Mouse (Mus musculus): Measurements from ENCODE around the gene Zfp131. TPM values are rescaled to one million over a fixed set of nuclear protein-coding genes. Genes with fewer than 3 reads are reported as not detected.
"Not testable (repeated sequence)": the region's sequence is repeated elsewhere in the genome, so short reads cannot be mapped to it uniquely, and the experiment has no call there.

Zfp131 gene
- 4.7 and 5.5 TPM in 2 replicates for polyA plus RNA-seq (2012; rRNA removed)

DNA sequence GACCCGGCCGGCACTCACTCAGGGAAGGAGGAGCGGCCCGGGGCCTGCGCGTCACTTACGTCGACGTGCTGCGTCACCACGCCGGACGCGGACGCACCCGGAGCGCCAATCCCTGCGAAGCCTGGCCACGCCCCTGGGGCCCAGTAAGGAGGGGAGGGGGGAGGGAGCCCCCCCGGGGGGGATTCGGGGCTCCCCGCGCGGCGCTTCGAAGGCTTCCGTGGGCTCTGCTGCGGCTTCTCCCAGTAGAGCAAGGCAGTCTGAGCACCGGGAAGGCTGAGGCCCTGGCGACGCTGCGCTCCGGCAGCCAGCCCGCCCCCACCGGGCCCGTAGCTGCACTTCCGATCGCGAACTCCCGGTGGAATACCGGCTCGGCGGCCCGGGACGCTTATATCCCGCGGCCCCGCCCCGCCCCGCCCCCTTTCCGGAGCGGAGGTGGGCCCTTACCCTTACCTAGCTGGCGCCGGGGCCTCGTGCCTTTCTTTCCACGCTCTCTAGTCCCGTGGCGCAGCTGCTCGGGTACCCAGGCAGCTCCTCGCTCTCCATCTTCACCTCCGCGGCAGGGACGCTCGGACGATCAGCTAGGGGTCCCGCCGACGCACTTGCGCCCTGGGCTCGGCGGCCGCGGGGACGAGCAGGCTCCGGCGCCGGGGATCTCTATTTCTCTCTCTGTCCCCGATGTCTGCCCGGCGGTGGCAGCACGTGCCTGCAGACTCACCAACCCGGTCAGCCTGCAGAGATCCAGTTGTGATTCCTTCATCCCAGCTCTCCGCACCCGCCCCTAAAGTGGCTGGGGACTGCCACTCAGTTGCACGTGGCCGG, at the start of gene Zfp131:
TSS of gene Zfp131 (minus strand) at position 129 of the 819 bp plus-strand sequence.
- H3K36me3 ChIP-seq (ENCODE audit: control insufficient read depth, insufficient read depth, low read length), result no peaks in the 10 kb centered on the region
- peak; percentile 97 for DNase-seq
- H3K27ac ChIP-seq (ENCODE audit: insufficient read depth, low read depth, low read length), result peak within 1 kb of the TSS; percentile 98
- H3K4me1 ChIP-seq (ENCODE audit: control insufficient read depth, insufficient read depth, low read length), result peaks cover 4% of the 10 kb centered on the region; the same call in 1 of the 2 replicates
- H3K27me3 ChIP-seq (replicated peaks; ENCODE audit: control insufficient read depth, insufficient read depth, low read length), result no peaks in the 10 kb centered on the region
- under 1% methylated on average over 84 of the region's 86 CpGs for WGBS
- peak within 1 kb of the TSS; percentile 95 for H3K4me3 ChIP-seq (ENCODE audit: insufficient read depth, low read depth, low read length)
- TF ChIP-seq POLR2A (IDR thresholded peaks at IDR 0.05; ENCODE audit: low read depth, low read length) (peak; percentile 29), CTCF (conservative IDR thresholded peaks at IDR 0.05; ENCODE audit: insufficient read depth, insufficient read length, low read depth, low read length) (no peak)

DNA sequence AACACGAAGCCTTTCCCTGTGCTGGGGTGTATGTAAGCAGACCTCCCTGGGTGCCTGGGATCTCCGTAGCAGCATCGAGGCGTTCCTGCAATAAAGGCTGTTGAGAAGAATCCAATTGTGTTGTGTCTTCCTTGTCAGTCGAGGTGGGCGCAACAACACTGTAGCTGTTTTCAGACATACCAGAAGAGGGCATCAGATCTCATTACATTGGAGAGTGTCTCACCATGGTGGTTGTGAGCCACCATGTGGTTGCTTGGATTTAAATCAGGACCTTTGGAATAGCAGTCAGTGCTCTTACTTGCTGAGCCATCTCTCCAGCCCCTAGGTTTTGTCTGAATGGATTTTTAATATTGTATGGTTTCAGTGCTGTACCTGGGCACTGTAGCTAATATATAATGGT, 49.3 kb upstream of the Zfp131 start:
- not testable (repeated sequence) for H3K27me3 ChIP-seq (replicated peaks; ENCODE audit: control insufficient read depth, insufficient read depth, low read length); DNase-seq; H3K27ac ChIP-seq (ENCODE audit: insufficient read depth, low read depth, low read length); H3K36me3 ChIP-seq (ENCODE audit: control insufficient read depth, insufficient read depth, low read length); H3K4me3 ChIP-seq (ENCODE audit: insufficient read depth, low read depth, low read length); H3K4me1 ChIP-seq (ENCODE audit: control insufficient read depth, insufficient read depth, low read length)
- 22% methylated on average over 6 of the region's 6 CpGs for WGBS

DNA sequence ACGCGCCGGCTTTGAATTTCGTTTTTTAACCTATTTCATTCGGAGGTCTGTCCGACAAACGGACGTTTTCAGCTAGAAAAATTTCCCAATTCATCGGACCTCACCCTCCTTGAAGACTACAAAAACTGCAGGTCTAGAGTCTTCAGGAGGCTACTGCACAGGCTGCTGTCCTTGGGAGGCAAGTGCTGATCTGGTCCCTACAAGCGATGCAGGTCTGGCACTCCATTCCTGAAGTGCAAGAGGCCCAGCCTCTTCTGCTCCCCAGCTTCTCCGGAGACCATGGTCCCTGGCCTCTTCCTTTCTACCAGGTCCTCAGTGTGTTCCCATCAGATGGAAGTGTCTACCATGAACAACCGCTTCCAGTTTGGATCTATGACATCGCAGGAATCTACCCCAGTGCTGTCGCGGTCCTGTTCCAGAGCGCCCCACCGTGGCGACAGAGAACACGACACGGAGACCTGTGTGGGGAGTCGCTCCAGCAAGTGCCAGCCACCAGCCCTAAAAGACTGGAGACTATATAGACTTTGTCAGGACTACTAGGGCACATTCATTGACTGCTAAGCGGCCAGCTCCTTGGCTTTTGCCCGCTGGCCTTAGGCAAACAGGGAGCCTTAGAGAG, 47.1 kb upstream of the Zfp131 start:
- H3K4me3 ChIP-seq (ENCODE audit: insufficient read depth, low read depth, low read length); H3K36me3 ChIP-seq (ENCODE audit: control insufficient read depth, insufficient read depth, low read length); H3K27ac ChIP-seq (ENCODE audit: insufficient read depth, low read depth, low read length); H3K27me3 ChIP-seq (replicated peaks; ENCODE audit: control insufficient read depth, insufficient read depth, low read length); H3K4me1 ChIP-seq (ENCODE audit: control insufficient read depth, insufficient read depth, low read length): not testable (repeated sequence)
- DNase-seq, result peak; percentile 10
- 5% methylated on average over 14 of the region's 23 CpGs for WGBS

DNA sequence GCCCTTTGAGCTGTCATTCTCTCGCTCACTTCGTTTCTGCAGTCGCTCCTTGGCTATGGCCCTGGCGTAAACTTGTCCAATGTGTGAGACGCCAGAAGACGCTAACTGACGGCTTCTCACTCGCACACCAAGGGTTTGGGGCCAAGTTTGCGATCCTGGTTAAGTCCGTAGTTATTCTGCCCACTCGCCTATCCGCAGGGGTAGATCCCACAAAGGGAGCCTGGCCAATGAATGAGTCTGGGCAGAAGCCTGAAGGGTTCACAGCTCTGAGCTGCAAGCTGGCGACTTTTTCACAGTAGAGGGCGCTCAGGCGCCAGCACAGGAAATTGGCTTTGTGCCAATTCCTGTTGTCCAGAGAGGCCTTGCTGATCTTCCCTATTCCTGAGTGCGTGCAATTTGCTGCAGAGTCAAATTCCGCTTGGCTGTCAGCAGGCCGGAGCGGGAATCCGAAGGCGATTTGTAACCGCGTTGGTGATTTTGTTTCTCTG, 45.7 kb upstream of the Zfp131 start:
- H3K4me1 ChIP-seq (ENCODE audit: control insufficient read depth, insufficient read depth, low read length); H3K36me3 ChIP-seq (ENCODE audit: control insufficient read depth, insufficient read depth, low read length); H3K27me3 ChIP-seq (replicated peaks; ENCODE audit: control insufficient read depth, insufficient read depth, low read length); H3K27ac ChIP-seq (ENCODE audit: insufficient read depth, low read depth, low read length): not testable (repeated sequence)
- peak; percentile 33; the same call in 1 of the 2 replicates for TF ChIP-seq CTCF (conservative IDR thresholded peaks at IDR 0.05; ENCODE audit: insufficient read depth, insufficient read length, low read depth, low read length)
- peak; percentile 30 for DNase-seq
- H3K4me3 ChIP-seq (ENCODE audit: insufficient read depth, low read depth, low read length), result peak overlapping the region; percentile 41; the same call in 1 of the 2 replicates
- WGBS, result 9% methylated on average over 23 of the region's 23 CpGs

DNA sequence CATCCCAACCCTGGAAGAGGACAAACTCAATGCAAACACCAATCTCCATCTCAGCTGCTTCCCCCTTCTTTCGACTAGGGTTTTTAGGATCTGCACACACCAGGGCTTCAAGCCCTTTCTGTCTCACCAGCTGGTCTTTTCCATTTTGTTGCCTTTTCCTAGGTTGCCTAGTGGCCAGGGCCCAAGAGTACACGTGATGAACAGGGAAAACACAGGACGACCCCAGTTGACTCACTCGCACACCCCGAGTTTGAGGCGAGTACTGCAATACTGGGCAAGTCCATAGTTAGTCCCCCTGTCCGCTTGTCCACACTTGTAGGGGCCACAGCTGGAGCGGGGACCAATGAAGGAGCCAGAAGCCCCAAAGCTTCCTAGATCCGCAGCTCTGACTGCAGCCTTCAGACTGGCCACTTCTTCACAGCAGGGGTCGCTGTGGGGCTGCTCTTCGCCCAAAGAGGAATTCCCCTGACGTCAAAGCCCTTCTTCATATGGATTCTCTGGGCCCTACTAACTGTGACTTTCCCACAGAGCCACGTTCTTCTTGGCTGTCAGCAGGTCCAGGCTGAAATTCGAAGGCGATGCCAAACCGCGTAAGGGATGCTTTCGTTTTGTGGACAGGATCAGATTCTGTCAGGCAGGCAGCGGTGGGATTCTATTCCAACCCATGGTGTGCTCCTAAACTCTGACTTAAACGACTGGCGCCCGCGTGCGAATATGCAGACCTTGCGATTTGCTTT, 44.8 kb upstream of the Zfp131 start, which contains the start of gene D13Ertd608e:
TSS of gene D13Ertd608e (plus strand) at position 687 of the 737 bp plus-strand sequence.
- WGBS, result 11% methylated on average over 18 of the region's 25 CpGs
- DNase-seq, result peak; percentile 20
- not testable (repeated sequence) for H3K36me3 ChIP-seq (ENCODE audit: control insufficient read depth, insufficient read depth, low read length); H3K4me1 ChIP-seq (ENCODE audit: control insufficient read depth, insufficient read depth, low read length); H3K27ac ChIP-seq (ENCODE audit: insufficient read depth, low read depth, low read length); H3K27me3 ChIP-seq (replicated peaks; ENCODE audit: control insufficient read depth, insufficient read depth, low read length)
- peak; percentile 39 for TF ChIP-seq CTCF (conservative IDR thresholded peaks at IDR 0.05; ENCODE audit: insufficient read depth, insufficient read length, low read depth, low read length)
- H3K4me3 ChIP-seq (ENCODE audit: insufficient read depth, low read depth, low read length), result peak within 1 kb of the TSS; percentile 41; the same call in 1 of the 2 replicates

DNA sequence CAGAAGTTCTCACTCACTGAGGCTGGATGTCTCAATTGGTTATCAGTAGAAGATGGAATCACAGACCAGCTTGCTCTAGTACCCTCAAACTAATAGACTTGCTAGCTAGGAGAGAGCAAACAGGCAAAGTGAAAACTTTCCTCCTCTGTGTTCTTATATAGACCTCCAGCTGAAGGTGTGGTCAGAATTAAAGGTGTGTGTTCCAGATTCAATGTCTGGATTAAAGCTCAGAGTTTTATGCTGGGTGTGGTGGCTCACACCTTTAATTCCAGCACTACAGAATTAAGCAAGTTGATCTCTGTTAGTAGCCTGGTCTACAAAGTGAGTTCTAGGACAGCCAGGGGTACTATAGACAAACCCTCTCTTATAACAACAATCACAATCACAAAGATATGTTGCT, 39.4 kb upstream of the Zfp131 start, which contains the start of gene AF067063:
TSS of gene AF067063 (minus strand) at position 101 of the 400 bp plus-strand sequence.
- not testable (repeated sequence) for H3K4me3 ChIP-seq (ENCODE audit: insufficient read depth, low read depth, low read length); H3K27me3 ChIP-seq (replicated peaks; ENCODE audit: control insufficient read depth, insufficient read depth, low read length); H3K27ac ChIP-seq (ENCODE audit: insufficient read depth, low read depth, low read length); DNase-seq; H3K36me3 ChIP-seq (ENCODE audit: control insufficient read depth, insufficient read depth, low read length); H3K4me1 ChIP-seq (ENCODE audit: control insufficient read depth, insufficient read depth, low read length)

DNA sequence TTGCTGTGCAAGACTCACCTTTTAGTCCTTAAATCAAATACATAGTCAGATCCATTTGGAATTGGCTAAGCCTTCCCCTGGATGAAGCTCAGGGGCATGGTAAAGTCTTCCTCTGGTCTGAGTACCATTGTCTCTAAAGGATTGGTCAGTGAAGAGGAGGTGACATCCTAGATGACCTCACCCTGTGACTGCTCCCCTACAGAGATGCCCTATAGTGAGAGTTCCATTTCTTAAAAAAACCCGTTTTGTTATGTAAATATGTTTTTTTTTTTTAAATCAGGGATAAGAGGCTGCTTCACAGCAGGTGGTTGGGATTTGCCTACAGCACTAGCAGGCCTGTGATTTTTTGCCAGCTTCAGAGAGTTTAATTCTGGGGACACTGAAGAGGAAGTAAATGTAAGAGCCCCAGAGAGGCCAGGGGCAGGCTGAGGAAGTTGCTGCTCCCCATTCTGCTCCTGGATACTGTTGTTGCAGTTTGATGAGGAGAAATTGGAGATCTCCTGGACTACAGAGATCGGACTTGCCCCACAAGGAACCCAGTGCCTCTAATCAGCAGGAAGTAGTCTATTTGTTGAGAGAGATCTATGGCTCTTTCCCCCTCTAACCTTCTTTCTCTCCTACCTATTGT, 27.0 kb upstream of the Zfp131 start:
- DNase-seq, result no peak
- Histone ChIP-seq H3K4me1 (ENCODE audit: control insufficient read depth, insufficient read depth, low read length) (no peaks in the 10 kb centered on the region), H3K27ac (ENCODE audit: insufficient read depth, low read depth, low read length) (no peak overlapping the region), H3K36me3 (ENCODE audit: control insufficient read depth, insufficient read depth, low read length) (no peaks in the 10 kb centered on the region), H3K27me3 (replicated peaks; ENCODE audit: control insufficient read depth, insufficient read depth, low read length) (no peaks in the 10 kb centered on the region), H3K4me3 (ENCODE audit: insufficient read depth, low read depth, low read length) (no peak overlapping the region)
- 30% methylated on average over 2 of the region's 2 CpGs for WGBS
- TF ChIP-seq POLR2A (IDR thresholded peaks at IDR 0.05; ENCODE audit: low read depth, low read length), result no peak
- no peak for TF ChIP-seq CTCF (conservative IDR thresholded peaks at IDR 0.05; ENCODE audit: insufficient read depth, insufficient read length, low read depth, low read length)
